Mouse (Mus musculus): Measurements from ENCODE around the gene Sptssa.
"Not testable (repeated sequence)": the region's sequence is repeated elsewhere in the genome, so short reads cannot be mapped to it uniquely, and the experiment has no call there.

Sptssa gene

GRCm38 (mm10) chr12:54656396-54657171 lies at the start of gene Sptssa:
TSS of gene Sptssa (minus strand) at chr12:54656573.
- DNase-seq (ENCODE audit: low spot score in 2 of 2): peak; percentile 84 to 95

- no peak for DNase-seq (ENCODE audit: low spot score in 2 of 2)
Observed at GRCm38 (mm10) chr12:54699394-54699793, 43.0 kb upstream of the Sptssa start.

- no peak for DNase-seq (ENCODE audit: low spot score in 2 of 2)
Observed at GRCm38 (mm10) chr12:54697791-54698250, 41.4 kb upstream of the Sptssa start.

GRCm38 (mm10) chr12:54697003-54697597 lies 40.7 kb upstream of the Sptssa start:
- DNase-seq (ENCODE audit: low spot score in 2 of 2): peak in 1 of 2 experiments; percentile 51

- peak; percentile 89 to 95 for DNase-seq (ENCODE audit: low spot score in 2 of 2)
Observed at GRCm38 (mm10) chr12:54696242-54697002, 40.0 kb upstream of the Sptssa start.

GRCm38 (mm10) chr12:54695511-54696241 lies 39.3 kb upstream of the Sptssa start, which contains the start of gene Eapp:
TSS of gene Eapp (minus strand) at chr12:54695897.
- peak; percentile 91 to 96 for DNase-seq (ENCODE audit: low spot score in 2 of 2)

- no peak for DNase-seq (ENCODE audit: low spot score in 2 of 2)
Observed at GRCm38 (mm10) chr12:54694847-54695510, 38.6 kb upstream of the Sptssa start.

GRCm38 (mm10) chr12:54689082-54689481 lies 32.7 kb upstream of the Sptssa start:
- no peak for DNase-seq (ENCODE audit: low spot score in 2 of 2)

- no peak for DNase-seq (ENCODE audit: low spot score in 2 of 2)
Observed at GRCm38 (mm10) chr12:54683182-54683581, 26.8 kb upstream of the Sptssa start.

GRCm38 (mm10) chr12:54676709-54677108 lies 20.3 kb upstream of the Sptssa start:
- DNase-seq (ENCODE audit: low spot score in 2 of 2): no peak

- DNase-seq (ENCODE audit: low spot score in 2 of 2): no peak
Observed at GRCm38 (mm10) chr12:54675396-54675795, 19.0 kb upstream of the Sptssa start.

- DNase-seq (ENCODE audit: low spot score in 2 of 2): no peak
Observed at GRCm38 (mm10) chr12:54671262-54671661, 14.9 kb upstream of the Sptssa start.

GRCm38 (mm10) chr12:54668141-54668540 lies 11.8 kb upstream of the Sptssa start:
- no peak for DNase-seq (ENCODE audit: low spot score in 2 of 2)

GRCm38 (mm10) chr12:54665526-54665925 lies 9.2 kb upstream of the Sptssa start:
- no peak for DNase-seq (ENCODE audit: low spot score in 2 of 2)

GRCm38 (mm10) chr12:54661470-54661869 lies 5.1 kb upstream of the Sptssa start:
- DNase-seq (ENCODE audit: low spot score in 2 of 2): not testable (repeated sequence)

GRCm38 (mm10) chr12:54659901-54660300 lies 3.5 kb upstream of the Sptssa start:
- DNase-seq (ENCODE audit: low spot score in 2 of 2): no peak

- no peak for DNase-seq (ENCODE audit: low spot score in 2 of 2)
Observed at GRCm38 (mm10) chr12:54658425-54659092, 2.2 kb upstream of the Sptssa start.

GRCm38 (mm10) chr12:54657951-54658350 lies 1.6 kb upstream of the Sptssa start:
- DNase-seq (ENCODE audit: low spot score in 2 of 2): no peak

- DNase-seq (ENCODE audit: low spot score in 2 of 2): no peak
Observed at GRCm38 (mm10) chr12:54657226-54657625, 853 bp upstream of the Sptssa start.

- peak in 1 of 2 experiments; percentile 41 for DNase-seq (ENCODE audit: low spot score in 2 of 2)
Observed at GRCm38 (mm10) chr12:54656039-54656395, 356 bp downstream of the Sptssa start.
